Mouse (Mus musculus): ENCODE data around the gene Zfp646.

Zfp646 gene

GRCm38 (mm10) chr7:127919290-127919689 lies 43.3 kb downstream of the Zfp646 start:
- DNase-seq (ENCODE audit: low read depth, low spot score), result peak; percentile 49

GRCm38 (mm10) chr7:127921516-127921915 lies 45.5 kb downstream of the Zfp646 start:
- peak; percentile 59 for DNase-seq (ENCODE audit: low read depth, low spot score)

- DNase-seq (ENCODE audit: low read depth, low spot score), result no peak
Measured at GRCm38 (mm10) chr7:127922451-127923275, 46.6 kb downstream of the Zfp646 start.

GRCm38 (mm10) chr7:127923714-127924113 lies 47.7 kb downstream of the Zfp646 start:
- no peak for DNase-seq (ENCODE audit: low read depth, low spot score)

GRCm38 (mm10) chr7:127925252-127925651 lies 49.2 kb downstream of the Zfp646 start:
- DNase-seq (ENCODE audit: low read depth, low spot score), result no peak

GRCm38 (mm10) chr7:127926066-127926465 lies 50.0 kb downstream of the Zfp646 start:
- no peak for DNase-seq (ENCODE audit: low read depth, low spot score)

- no peak for DNase-seq (ENCODE audit: low read depth, low spot score)
Measured at GRCm38 (mm10) chr7:127926846-127927245, 50.8 kb downstream of the Zfp646 start.

GRCm38 (mm10) chr7:127927726-127928125 lies 51.7 kb downstream of the Zfp646 start:
- no peak for DNase-seq (ENCODE audit: low read depth, low spot score)

GRCm38 (mm10) chr7:127928596-127928995 lies 52.6 kb downstream of the Zfp646 start:
- DNase-seq (ENCODE audit: low read depth, low spot score), result no peak

GRCm38 (mm10) chr7:127929923-127930322 lies 53.9 kb downstream of the Zfp646 start, which contains the start of gene Prss8:
Prss8 (minus strand) TSS chr7:127930104.
- DNase-seq (ENCODE audit: low read depth, low spot score), result no peak

- DNase-seq (ENCODE audit: low read depth, low spot score), result no peak
Measured at GRCm38 (mm10) chr7:127930636-127931035, 54.6 kb downstream of the Zfp646 start.

GRCm38 (mm10) chr7:127931351-127932135 lies 55.5 kb downstream of the Zfp646 start:
- DNase-seq (ENCODE audit: low read depth, low spot score), result peak; percentile 76

- peak; percentile 71 for DNase-seq (ENCODE audit: low read depth, low spot score)
Measured at GRCm38 (mm10) chr7:127932273-127933031, 56.4 kb downstream of the Zfp646 start.

GRCm38 (mm10) chr7:127934075-127934474 lies 58.1 kb downstream of the Zfp646 start:
- no peak for DNase-seq (ENCODE audit: low read depth, low spot score)

GRCm38 (mm10) chr7:127935028-127935722 lies 59.2 kb downstream of the Zfp646 start:
- DNase-seq (ENCODE audit: low read depth, low spot score), result peak; percentile 93
